Mouse (Mus musculus) gastrocnemius, adult 8-10 months (tissue): ENCODE measurements around the gene Lrp11. TPM values are rescaled to one million over a fixed set of nuclear protein-coding genes. Genes with fewer than 3 reads are reported as not detected.
"Not testable (repeated sequence)": the region's sequence is repeated elsewhere in the genome, so short reads cannot be mapped to it uniquely, and the experiment has no call there.

Experiments used
- DNase-seq, 2 experiments: peaks; one replicate each; pipeline ENCODE4 v3.0.0; 2022; ENCODE audit warnings: low spot score in 2 of 2
- total RNA-seq, 4 experiments: library from RNA; stranded (reverse); gene quantifications; 2 replicates each; pipeline ENCODE4 v1.2.4; 2022

Gene Lrp11
- 1 to 10 TPM in 3 of 4 experiments, under 1 TPM in 1; 0.99 to 1.3 (median 1.1) TPM for total RNA-seq

- DNase-seq, result peak; percentile 75 to 81
Measured at GRCm38 (mm10) chr10:7589592-7590233, at the start of gene Lrp11. TSS of gene Lrp11 (plus strand) at chr10:7589800.

- DNase-seq, result no peak
Measured at GRCm38 (mm10) chr10:7578002-7578401, 11.6 kb upstream of the Lrp11 start.

- DNase-seq, result no peak
Measured at GRCm38 (mm10) chr10:7581401-7581800, 8.2 kb upstream of the Lrp11 start.

- no peak for DNase-seq
Measured at GRCm38 (mm10) chr10:7582157-7582890, 7.3 kb upstream of the Lrp11 start.

GRCm38 (mm10) chr10:7582891-7583557, 6.6 kb upstream of the Lrp11 start:
- DNase-seq, result no peak

GRCm38 (mm10) chr10:7586771-7587170, 2.8 kb upstream of the Lrp11 start:
- no peak for DNase-seq

GRCm38 (mm10) chr10:7590234-7590689, 662 bp downstream of the Lrp11 start:
- no peak for DNase-seq

GRCm38 (mm10) chr10:7590792-7591191, 1.2 kb downstream of the Lrp11 start:
- no peak for DNase-seq

GRCm38 (mm10) chr10:7594797-7595196, 5.2 kb downstream of the Lrp11 start:
- DNase-seq, result no peak

- DNase-seq, result no peak
Measured at GRCm38 (mm10) chr10:7596251-7596650, 6.7 kb downstream of the Lrp11 start.

- DNase-seq, result no peak
Measured at GRCm38 (mm10) chr10:7598177-7598576, 8.6 kb downstream of the Lrp11 start.

GRCm38 (mm10) chr10:7600647-7601046, 11.0 kb downstream of the Lrp11 start:
- DNase-seq, result peak; percentile 32 to 45

- DNase-seq, result no peak
Measured at GRCm38 (mm10) chr10:7605168-7605567, 15.6 kb downstream of the Lrp11 start.

- DNase-seq, result no peak
Measured at GRCm38 (mm10) chr10:7606437-7606836, 16.8 kb downstream of the Lrp11 start.

GRCm38 (mm10) chr10:7608611-7609010, 19.0 kb downstream of the Lrp11 start:
- no peak for DNase-seq

- DNase-seq, result no peak
Measured at GRCm38 (mm10) chr10:7611647-7612046, 22.0 kb downstream of the Lrp11 start.

GRCm38 (mm10) chr10:7612210-7612609, 22.6 kb downstream of the Lrp11 start:
- not testable (repeated sequence) for DNase-seq

GRCm38 (mm10) chr10:7614834-7615233, 25.2 kb downstream of the Lrp11 start:
- no peak for DNase-seq

- DNase-seq, result not testable (repeated sequence)
Measured at GRCm38 (mm10) chr10:7617146-7617545, 27.5 kb downstream of the Lrp11 start.

GRCm38 (mm10) chr10:7617556-7617955, 28.0 kb downstream of the Lrp11 start:
- not testable (repeated sequence) for DNase-seq

- DNase-seq, result no peak
Measured at GRCm38 (mm10) chr10:7619821-7620241, 30.2 kb downstream of the Lrp11 start.

- no peak for DNase-seq
Measured at GRCm38 (mm10) chr10:7620723-7621122, 31.1 kb downstream of the Lrp11 start.
